Mouse (Mus musculus) central nervous system, embryonic 11.5 days (tissue): ENCODE measurements around the gene Tgif2lx2. TPM values are rescaled to one million over a fixed set of nuclear protein-coding genes. Genes with fewer than 3 reads are reported as not detected.

Experiments used
- polyA plus RNA-seq: library from polyadenylated mRNA; depleted of rRNA; stranded (reverse); fragments of >200 nt; gene quantifications from 2 replicates; pipeline ENCODE4 v1.2.3, GENCODE M21; 2012; rRNA removed

The Tgif2lx2 gene
- not detected in 2 replicates for polyA plus RNA-seq

DNA sequence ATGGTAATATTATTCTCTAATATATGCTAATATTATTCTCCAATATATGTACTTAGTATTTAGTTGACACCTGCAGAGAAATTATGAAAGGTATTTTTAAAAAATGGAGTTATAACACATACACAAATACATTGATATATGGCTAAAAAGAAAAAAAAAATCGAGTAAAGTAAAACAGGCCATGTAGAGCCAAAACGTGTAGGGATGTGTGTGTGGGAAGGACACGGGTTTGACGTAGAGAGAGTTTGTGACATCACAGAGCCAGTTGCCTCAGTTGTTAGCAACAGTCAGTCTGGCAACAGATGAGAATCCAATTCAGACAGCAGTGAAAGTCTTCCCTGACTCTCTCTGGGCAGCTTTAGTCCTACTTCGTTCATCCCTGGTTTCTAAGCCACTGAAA lies at the start of gene Tgif2lx2:
TSS of gene Tgif2lx2 (plus strand) at position 301 of the 400 bp plus-strand sequence.

Other genes starting within 250 kb of the Tgif2lx2 start
- gene Tgif2lx1, start 53.5 kb downstream of the Tgif2lx2 start, polyA plus RNA-seq: not detected in 2 replicates